Mouse (Mus musculus): ENCODE measurements at regions not wholly inside any gene's neighbourhood (a gene's known extent, or its start where the extent isn't known, plus 50 kb on each side); places are given as distances from the start of the nearest gene placed in this dataset.

DNA sequence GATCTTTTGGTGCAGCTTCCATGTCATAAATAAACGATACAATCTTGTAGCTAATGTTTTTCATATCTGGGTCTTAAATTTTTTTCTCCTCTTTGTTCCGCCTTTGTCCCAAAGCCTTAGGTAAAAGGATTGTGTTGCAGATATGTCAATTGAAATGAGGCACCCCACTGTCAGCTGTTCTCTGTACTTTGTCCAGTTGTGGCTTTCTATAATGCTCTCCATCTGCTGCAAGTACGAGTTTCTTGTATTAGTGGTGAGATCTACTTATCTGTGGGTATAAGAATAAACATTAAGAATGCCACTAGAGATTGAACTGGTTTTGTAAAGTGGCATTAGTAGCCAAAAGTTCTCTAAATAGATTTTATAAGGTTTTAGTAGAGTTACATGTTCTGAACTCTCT, 282.3 kb downstream of the Slc6a15 start:
- Histone ChIP-seq H3K27ac (no peak overlapping the region), H3K27me3 (ENCODE audit: insufficient read depth, low read length) (no peaks in the 10 kb centered on the region), H3K4me3 (replicated peaks; ENCODE audit: low read depth, low read length) (no peak overlapping the region), H3K9me3 (replicated peaks; ENCODE audit: low read length) (no peaks in the 10 kb centered on the region), H3K4me2 (ENCODE audit: low read length) (no peak overlapping the region), H3K36me3 (ENCODE audit: insufficient read depth, low read length) (no peaks in the 10 kb centered on the region), H3K9ac (ENCODE audit: low read depth, low read length) (no peak overlapping the region), H3K4me1 (replicated peaks; ENCODE audit: insufficient read depth, low read length) (no peaks in the 10 kb centered on the region)
- WGBS = 82% methylated on average over 3 of the region's 3 CpGs
- TF ChIP-seq CTCF (IDR thresholded peaks at IDR 0.05; ENCODE audit: low read depth) = no peak
- DNase-seq (ENCODE audit: low spot score) = peak; percentile 3
- ATAC-seq (replicated peaks; ENCODE audit: low FRiP score, low read depth) = no peak

DNA sequence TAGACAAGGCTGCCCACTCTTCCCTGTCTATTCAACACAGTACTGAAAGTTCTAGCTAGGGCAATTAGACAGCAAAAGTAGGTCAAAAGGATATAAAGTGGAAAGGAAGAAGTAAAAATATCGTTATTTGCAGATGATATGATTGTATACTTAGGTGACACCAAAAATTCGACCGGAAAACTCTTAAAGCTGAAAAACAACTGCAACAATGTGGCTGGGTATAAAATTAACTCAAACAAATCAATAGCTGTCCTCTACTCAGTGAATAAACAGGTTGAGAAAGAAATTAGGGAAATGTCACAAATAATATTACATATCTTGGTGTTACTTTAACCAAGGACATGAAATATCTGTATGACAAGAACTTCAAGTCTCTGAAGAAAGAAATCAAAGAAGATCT, 305.5 kb downstream of the Slc6a15 start:
- DNase-seq (ENCODE audit: low spot score) (no peak), ATAC-seq (replicated peaks; ENCODE audit: low FRiP score, low read depth) (no peak)
- Histone ChIP-seq H3K4me1 (replicated peaks; ENCODE audit: insufficient read depth, low read length) (no peaks in the 10 kb centered on the region), H3K27ac (no peak overlapping the region), H3K9ac (ENCODE audit: low read depth, low read length) (no peak overlapping the region), H3K27me3 (ENCODE audit: insufficient read depth, low read length) (no peaks in the 10 kb centered on the region), H3K9me3 (replicated peaks; ENCODE audit: low read length) (no peaks in the 10 kb centered on the region), H3K4me3 (replicated peaks; ENCODE audit: low read depth, low read length) (no peak overlapping the region), H3K36me3 (ENCODE audit: insufficient read depth, low read length) (no peaks in the 10 kb centered on the region), H3K4me2 (ENCODE audit: low read length) (no peak overlapping the region)
- WGBS = 83% methylated on average over 3 of the region's 3 CpGs
- no peak for TF ChIP-seq CTCF (IDR thresholded peaks at IDR 0.05; ENCODE audit: low read depth)

DNA sequence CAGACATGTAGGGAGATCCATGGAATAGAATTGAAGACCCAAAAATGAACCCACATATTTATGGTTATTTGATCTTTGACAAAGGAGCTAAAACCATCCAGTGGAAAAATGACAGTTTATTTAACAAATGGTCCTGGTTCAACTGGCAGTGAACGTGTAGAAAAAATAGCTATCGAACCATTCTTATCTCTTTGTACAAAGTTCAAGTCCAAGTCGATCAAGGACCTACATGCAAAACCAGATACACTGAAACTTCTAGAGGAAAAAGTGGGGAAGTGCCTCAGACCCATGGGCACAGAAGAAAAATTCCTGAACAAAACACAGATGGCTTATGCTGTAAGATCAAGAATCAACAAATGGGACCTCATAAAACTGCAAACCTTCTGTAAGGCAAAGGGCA, 306.2 kb downstream of the Slc6a15 start:
- Histone ChIP-seq H3K27ac (no peak overlapping the region), H3K4me1 (replicated peaks; ENCODE audit: insufficient read depth, low read length) (no peaks in the 10 kb centered on the region), H3K36me3 (ENCODE audit: insufficient read depth, low read length) (no peaks in the 10 kb centered on the region), H3K4me3 (replicated peaks; ENCODE audit: low read depth, low read length) (no peak overlapping the region), H3K27me3 (ENCODE audit: insufficient read depth, low read length) (no peaks in the 10 kb centered on the region), H3K4me2 (ENCODE audit: low read length) (no peak overlapping the region), H3K9ac (ENCODE audit: low read depth, low read length) (no peak overlapping the region), H3K9me3 (replicated peaks; ENCODE audit: low read length) (no peaks in the 10 kb centered on the region)
- ATAC-seq (replicated peaks; ENCODE audit: low FRiP score, low read depth) = no peak
- DNase-seq (ENCODE audit: low spot score) = no peak
- no peak for TF ChIP-seq CTCF (IDR thresholded peaks at IDR 0.05; ENCODE audit: low read depth)
- WGBS = 86% methylated on average over 3 of the region's 3 CpGs

DNA sequence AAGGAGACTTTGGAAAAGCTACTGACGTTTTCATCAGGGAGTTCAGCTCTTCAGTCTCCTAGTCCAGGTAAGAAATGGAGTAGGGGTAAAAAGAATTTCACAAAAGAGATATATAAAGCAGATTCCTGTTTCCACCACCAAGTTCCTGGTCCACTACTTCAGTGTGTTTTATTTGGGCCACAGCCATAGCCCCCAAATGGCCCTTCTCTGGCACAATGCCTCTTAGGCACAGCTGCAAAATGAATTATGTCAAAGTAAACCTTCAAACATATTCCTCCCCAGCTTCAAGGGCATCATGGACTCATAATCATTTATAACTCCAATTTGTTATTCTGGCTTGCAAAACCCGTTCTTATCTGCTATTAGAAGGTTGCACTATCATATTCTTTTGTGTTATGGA, 325.1 kb downstream of the Slc6a15 start:
- WGBS = 44% methylated on average over 2 of the region's 2 CpGs
- Histone ChIP-seq H3K36me3 (ENCODE audit: insufficient read depth, low read length) (no peaks in the 10 kb centered on the region), H3K9ac (ENCODE audit: low read depth, low read length) (no peak overlapping the region), H3K4me1 (replicated peaks; ENCODE audit: insufficient read depth, low read length) (no peaks in the 10 kb centered on the region), H3K9me3 (replicated peaks; ENCODE audit: low read length) (no peaks in the 10 kb centered on the region), H3K4me3 (replicated peaks; ENCODE audit: low read depth, low read length) (no peak overlapping the region), H3K4me2 (ENCODE audit: low read length) (no peak overlapping the region), H3K27me3 (ENCODE audit: insufficient read depth, low read length) (no peaks in the 10 kb centered on the region), H3K27ac (no peak overlapping the region)
- DNase-seq (ENCODE audit: low spot score) (peak; percentile 5), ATAC-seq (replicated peaks; ENCODE audit: low FRiP score, low read depth) (no peak)
- TF ChIP-seq CTCF (IDR thresholded peaks at IDR 0.05; ENCODE audit: low read depth) = no peak

DNA sequence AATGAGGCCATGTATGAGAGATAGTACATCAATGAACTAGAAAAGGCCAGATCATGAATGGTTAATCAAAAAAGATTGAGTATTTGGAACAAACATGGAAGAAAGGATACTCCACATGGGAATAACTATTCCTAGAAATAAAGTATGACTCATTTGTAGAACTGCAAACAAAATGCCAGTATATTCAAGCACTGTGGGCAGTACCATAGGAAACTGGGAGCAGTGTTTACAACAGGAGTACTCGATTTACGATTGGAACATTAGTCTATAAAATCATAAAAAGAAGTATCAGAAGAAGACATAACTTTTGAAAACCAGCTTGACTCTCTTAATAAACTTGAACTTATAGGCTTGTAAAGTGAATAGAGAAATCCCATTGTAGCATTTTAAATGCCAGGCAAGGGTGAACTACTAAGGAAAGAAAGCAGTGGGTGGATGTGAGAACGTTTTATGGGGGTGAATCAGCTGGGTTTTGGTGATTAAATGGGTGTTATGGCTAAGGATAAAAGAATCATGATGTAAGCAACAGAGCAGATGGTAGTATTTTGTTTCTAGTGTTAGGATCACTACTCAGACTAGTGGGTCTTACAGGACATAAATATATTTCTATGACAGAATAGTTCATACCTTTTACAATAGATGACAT, 347.6 kb downstream of the Slc6a15 start:
- no peak for ATAC-seq (replicated peaks; ENCODE audit: low FRiP score, low read depth)
- Histone ChIP-seq H3K36me3 (ENCODE audit: insufficient read depth, low read length) (no peaks in the 10 kb centered on the region), H3K4me1 (replicated peaks; ENCODE audit: insufficient read depth, low read length) (no peaks in the 10 kb centered on the region), H3K27me3 (ENCODE audit: insufficient read depth, low read length) (no peaks in the 10 kb centered on the region), H3K27ac (no peak overlapping the region), H3K4me2 (ENCODE audit: low read length) (no peak overlapping the region), H3K9ac (ENCODE audit: low read depth, low read length) (no peak overlapping the region), H3K9me3 (replicated peaks; ENCODE audit: low read length) (no peaks in the 10 kb centered on the region), H3K4me3 (replicated peaks; ENCODE audit: low read depth, low read length) (no peak overlapping the region)
- no peak for TF ChIP-seq CTCF (IDR thresholded peaks at IDR 0.05; ENCODE audit: low read depth)
- DNase-seq (ENCODE audit: low spot score) = no peak
- WGBS = 72% methylated on average over 3 of the region's 3 CpGs

DNA sequence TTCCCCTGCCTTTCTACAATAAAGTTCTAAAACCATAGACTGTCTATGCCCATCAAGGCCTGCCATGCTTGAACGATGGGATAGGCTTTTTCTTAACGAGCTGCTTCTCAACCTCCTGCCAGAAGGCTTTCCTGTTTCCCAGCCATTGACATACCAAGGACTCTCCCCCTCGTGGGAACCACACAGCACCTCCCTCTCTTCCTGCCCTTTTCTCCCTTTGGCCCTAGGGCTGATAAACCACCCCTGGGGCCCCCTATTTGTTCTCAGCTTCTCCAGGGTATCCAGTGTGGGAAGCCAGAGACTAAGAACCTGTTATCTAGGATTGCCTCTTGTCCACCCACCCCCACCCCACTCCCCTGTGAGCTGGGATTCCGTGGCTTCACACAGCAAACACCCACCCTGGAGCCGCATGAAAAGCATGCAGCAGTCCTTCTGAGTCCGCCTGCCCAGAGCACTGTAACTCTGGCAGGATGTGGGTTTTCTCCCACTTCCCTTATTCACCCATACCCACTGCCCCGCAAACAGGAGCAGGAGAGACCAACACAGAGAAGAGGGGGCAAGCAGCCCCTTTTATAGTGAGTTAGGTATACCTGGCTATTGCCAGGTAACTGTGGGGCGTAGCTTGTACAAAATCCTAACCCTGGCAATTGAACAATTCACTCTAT, 351.5 kb downstream of the Slc6a15 start:
- no peak overlapping the region for H3K9ac ChIP-seq (ENCODE audit: low read depth, low read length)
- H3K27ac ChIP-seq = no peak overlapping the region
- no peaks in the 10 kb centered on the region for H3K4me1 ChIP-seq (replicated peaks; ENCODE audit: insufficient read depth, low read length)
- no peaks in the 10 kb centered on the region for H3K36me3 ChIP-seq (ENCODE audit: insufficient read depth, low read length)
- no peaks in the 10 kb centered on the region for H3K27me3 ChIP-seq (ENCODE audit: insufficient read depth, low read length)
- no peak overlapping the region for H3K4me3 ChIP-seq (replicated peaks; ENCODE audit: low read depth, low read length)
- no peaks in the 10 kb centered on the region for H3K9me3 ChIP-seq (replicated peaks; ENCODE audit: low read length)
- no peak overlapping the region for H3K4me2 ChIP-seq (ENCODE audit: low read length)
- no peak for TF ChIP-seq CTCF (IDR thresholded peaks at IDR 0.05; ENCODE audit: low read depth)
- ATAC-seq (replicated peaks; ENCODE audit: low FRiP score, low read depth) (no peak), DNase-seq (ENCODE audit: low spot score) (no peak)
- WGBS = 53% methylated on average over 8 of the region's 8 CpGs
